In the genomic region with DNA sequence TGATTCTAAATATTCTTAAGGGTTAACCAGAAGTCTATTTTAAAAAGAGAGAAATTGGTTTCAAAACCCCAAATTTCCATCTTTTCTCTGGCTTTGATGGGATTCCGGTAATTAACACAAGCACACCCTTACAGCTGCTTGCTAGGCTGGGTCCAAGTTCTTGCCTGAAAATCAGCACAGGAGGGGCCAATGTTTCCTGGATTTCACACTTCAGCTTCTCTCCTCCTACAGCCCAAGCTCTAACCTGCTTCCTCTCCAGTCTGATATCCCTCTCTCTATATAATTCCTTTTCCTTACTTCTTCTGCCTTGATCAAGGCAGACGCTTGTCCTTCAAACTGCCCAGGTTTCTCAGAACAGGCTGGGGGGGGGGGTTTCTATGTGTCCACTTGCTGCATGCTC, we compare ENCODE assay signal across 28 mouse cellular contexts.
"Had no signal": no experiment of that assay in that cellular context is flagged by ENCODE, and none has a peak within 500 bp of the region (broad histone marks: within the 10 kb centered on the region; RNA-seq: fewer than 3 reads in every experiment).

No protein-coding gene starts in this region.

- H3K4me3 ChIP-seq: gastrocnemius, adult 2 months; heart, adult 2 months; heart, embryonic 13.5 days; heart, embryonic 15.5 days; hindbrain, embryonic 10.5 days; hindbrain, embryonic 12.5 days; intestine, embryonic 15.5 days; layer of hippocampus, adult 2 months; left cerebral cortex, adult 2 months; limb, embryonic 10.5 days; limb, embryonic 12.5 days; liver, embryonic 13.5 days; liver, embryonic 15.5 days had no signal

- ATAC-seq: hindbrain, embryonic 16.5 days; inflammation-experienced regulatory T-cells, adult 6 months; intestine, embryonic 15.5 days; intestine, postnatal 0 days had no signal

- H3K27ac ChIP-seq: gastrocnemius, adult 2 months; heart, adult 2 months; heart, embryonic 13.5 days; heart, embryonic 15.5 days; hindbrain, embryonic 10.5 days; hindbrain, embryonic 12.5 days; hindbrain, embryonic 14.5 days; intestine, embryonic 15.5 days; layer of hippocampus, adult 2 months; left cerebral cortex, adult 2 months; limb, embryonic 10.5 days; limb, embryonic 12.5 days; liver, embryonic 15.5 days had no signal

- H3K27me3 ChIP-seq: heart, embryonic 13.5 days; heart, embryonic 15.5 days; hindbrain, embryonic 12.5 days; intestine, embryonic 15.5 days; limb, embryonic 12.5 days; liver, embryonic 13.5 days; liver, embryonic 15.5 days had no signal

- H3K9ac ChIP-seq: heart, embryonic 13.5 days; heart, embryonic 15.5 days; hindbrain, embryonic 12.5 days; hindbrain, embryonic 14.5 days; intestine, embryonic 15.5 days; limb, embryonic 12.5 days; liver, embryonic 15.5 days had no signal

- H3K9me3 ChIP-seq: heart, embryonic 13.5 days; heart, embryonic 15.5 days; hindbrain, embryonic 10.5 days; hindbrain, embryonic 12.5 days; intestine, embryonic 15.5 days; limb, embryonic 10.5 days; limb, embryonic 12.5 days; liver, embryonic 13.5 days; liver, embryonic 15.5 days had no signal

- H3K4me2 ChIP-seq: heart, embryonic 11.5 days; heart, embryonic 13.5 days; heart, embryonic 15.5 days; hindbrain, embryonic 12.5 days; hindbrain, embryonic 14.5 days; intestine, embryonic 15.5 days; limb, embryonic 12.5 days; liver, embryonic 11.5 days; liver, embryonic 13.5 days; liver, embryonic 15.5 days had no signal

- DNase-seq: gastrocnemius, adult 2 months; gastrocnemius, postnatal 10 days; gastrocnemius, postnatal 25 days; heart, adult 2 months; heart, postnatal 4 days; kidney, adult 18-20 months; kidney, adult 8-10 months; kidney, postnatal 10 days; kidney, postnatal 25 days; kidney, postnatal 4 days; liver; liver, embryonic 13.5 days had no signal

- H3K36me3 ChIP-seq: heart, embryonic 13.5 days; heart, embryonic 15.5 days; hindbrain, embryonic 10.5 days; hindbrain, embryonic 12.5 days; intestine, embryonic 15.5 days; limb, embryonic 10.5 days; limb, embryonic 12.5 days had no signal
